Mouse (Mus musculus) kidney, postnatal 36 days (tissue): ENCODE results near the gene Wt1.

Source experiments
- DNase-seq, 2 experiments: peaks; one replicate each; pipeline ENCODE4 v3.0.0; 2021 to 2022; ENCODE audit warnings: mixed read lengths in 2 of 2

Wt1 gene

GRCm38 (mm10) chr2:105126691-105127530, 582 bp downstream of the Wt1 start:
- DNase-seq = peak; percentile 39 to 62

- DNase-seq = no peak
Observed at GRCm38 (mm10) chr2:105127531-105128480, 1.5 kb downstream of the Wt1 start.

- DNase-seq = no peak
Observed at GRCm38 (mm10) chr2:105128564-105128963, 2.2 kb downstream of the Wt1 start.

- DNase-seq = peak in 1 of 2 experiments; percentile 9
Observed at GRCm38 (mm10) chr2:105130351-105131060, 4.2 kb downstream of the Wt1 start.

GRCm38 (mm10) chr2:105131061-105131810, 4.9 kb downstream of the Wt1 start:
- no peak for DNase-seq

GRCm38 (mm10) chr2:105131811-105132100, 5.4 kb downstream of the Wt1 start:
- no peak for DNase-seq

- peak in 1 of 2 experiments; percentile 13 for DNase-seq
Observed at GRCm38 (mm10) chr2:105132300-105132699, 6.0 kb downstream of the Wt1 start.

- DNase-seq = no peak
Observed at GRCm38 (mm10) chr2:105132933-105133795, 6.8 kb downstream of the Wt1 start.

- DNase-seq = no peak
Observed at GRCm38 (mm10) chr2:105134296-105134695, 8.0 kb downstream of the Wt1 start.

GRCm38 (mm10) chr2:105139471-105139870, 13.1 kb downstream of the Wt1 start:
- no peak for DNase-seq

GRCm38 (mm10) chr2:105141371-105141770, 15.0 kb downstream of the Wt1 start:
- DNase-seq = no peak

- no peak for DNase-seq
Observed at GRCm38 (mm10) chr2:105143731-105144130, 17.4 kb downstream of the Wt1 start.

GRCm38 (mm10) chr2:105151544-105151943, 25.2 kb downstream of the Wt1 start:
- no peak for DNase-seq

- DNase-seq = no peak
Observed at GRCm38 (mm10) chr2:105153046-105153445, 26.7 kb downstream of the Wt1 start.

GRCm38 (mm10) chr2:105160949-105161348, 34.6 kb downstream of the Wt1 start:
- DNase-seq = no peak

GRCm38 (mm10) chr2:105162763-105163162, 36.4 kb downstream of the Wt1 start:
- DNase-seq = no peak

GRCm38 (mm10) chr2:105168137-105168536, 41.8 kb downstream of the Wt1 start:
- DNase-seq = no peak

GRCm38 (mm10) chr2:105174254-105174653, 47.9 kb downstream of the Wt1 start:
- DNase-seq = no peak

- DNase-seq = no peak
Observed at GRCm38 (mm10) chr2:105178871-105179270, 52.5 kb downstream of the Wt1 start.

- DNase-seq = no peak
Observed at GRCm38 (mm10) chr2:105182501-105182900, 56.2 kb downstream of the Wt1 start.

GRCm38 (mm10) chr2:105185140-105185539, 58.8 kb downstream of the Wt1 start:
- no peak for DNase-seq
